9 mouse cellular contexts compared by ENCODE assay signal in the genomic region with DNA sequence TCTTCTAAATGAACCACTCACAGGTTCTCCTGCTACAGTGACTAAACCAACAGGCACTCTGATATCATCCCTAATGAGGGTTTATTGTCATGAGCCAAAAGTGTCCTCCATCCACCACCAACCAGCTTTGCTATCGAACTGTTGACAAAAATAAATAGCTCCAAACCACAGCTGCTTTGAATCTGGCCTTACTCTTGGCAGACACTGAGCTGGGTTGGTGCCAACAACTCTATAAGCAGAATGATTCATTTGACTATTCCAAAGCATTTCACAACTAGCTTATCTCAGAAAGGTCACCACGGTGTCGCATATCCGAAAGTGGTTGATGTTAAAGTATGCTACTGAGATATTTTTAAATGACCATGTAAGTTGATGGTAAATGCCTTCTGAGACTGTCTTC.
DNase-seq lines count a peak whose midpoint lies in the region; TF ChIP-seq lines count a peak whose summit lies in the region.
"Had no signal": no experiment of that assay in that cellular context is flagged by ENCODE, and none has a peak within 500 bp of the region (broad histone marks: within the 10 kb centered on the region; RNA-seq: fewer than 3 reads in every experiment).

No protein-coding gene starts in this region.

- TF ChIP-seq CTCF in olfactory bulb, adult 2 months (IDR thresholded peaks at IDR 0.05; ENCODE audit: insufficient read depth, low read depth, low read length), result no peak

- no peaks in the 10 kb centered on the region for H3K4me1 ChIP-seq in olfactory bulb, adult 2 months (ENCODE audit: control insufficient read depth, insufficient read depth, low read length)
- H3K4me1 ChIP-seq: neural tube, embryonic 13.5 days had no signal

- DNase-seq in cerebellum, adult 9-10 months, result peak; percentile 1
- DNase-seq in cerebellum, adult 11 months, result no peak
- DNase-seq in urinary bladder, postnatal 14 days (ENCODE audit: low spot score), result peak; percentile 21
- no peak for DNase-seq in urinary bladder, postnatal 10 days (ENCODE audit: low spot score)
- DNase-seq in layer of hippocampus, adult 8-10 months (ENCODE audit: low spot score in 2 of 2), result peak; percentile 43 to 57
- DNase-seq in spleen, adult 18-20 months, result no peak
- DNase-seq in embryo, embryonic 11 days, result no peak

- 31% methylated on average over 4 of the region's 4 CpGs for WGBS in olfactory bulb, adult 2 months

- no peak for TF ChIP-seq POLR2A in olfactory bulb, adult 2 months (IDR thresholded peaks at IDR 0.05; ENCODE audit: insufficient read depth, low read depth, low read length)

- 0 out of 2 replicates have a peak overlapping the region, but pooled peaks have one; percentile 13 for H3K27ac ChIP-seq in olfactory bulb, adult 2 months (ENCODE audit: insufficient read depth, low read depth, low read length)
- H3K27ac ChIP-seq: neural tube, embryonic 13.5 days had no signal

- no peak overlapping the region for H3K4me3 ChIP-seq in olfactory bulb, adult 2 months (ENCODE audit: insufficient read depth, low read depth, low read length)
- H3K4me3 ChIP-seq: neural tube, embryonic 13.5 days had no signal

Comparison
In these comparisons a context has a peak if more than half of its experiments do, and no peak if none do; other contexts are left out.
1. DNase-seq: peak in cerebellum, adult 9-10 months (single experiment), urinary bladder, postnatal 14 days (single experiment) and layer of hippocampus, adult 8-10 months (2 of 2); none in cerebellum, adult 11 months (single experiment), urinary bladder, postnatal 10 days (single experiment), spleen, adult 18-20 months (0 of 2) and embryo, embryonic 11 days (single experiment).